ENCODE assay signal across 21 mouse cellular contexts in genomic region chr9:49683566-49684273, GRCm38 (mm10).
A peak's percentile ranks its signal among the peaks of the same experiment; 100 is the strongest.
DNase-seq lines count a peak whose midpoint lies in the region; ATAC-seq and TF ChIP-seq lines count a peak whose summit lies in the region.
"Had no signal": no experiment of that assay in that cellular context is flagged by ENCODE, and none has a peak within 500 bp of the region (broad histone marks: within the 10 kb centered on the region; RNA-seq: fewer than 3 reads in every experiment).

No protein-coding gene starts in this region.

- H3K9me3 ChIP-seq in kidney, embryonic 16.5 days (ENCODE audit: low read length), result no peaks in the 10 kb centered on the region
- H3K9me3 ChIP-seq in CH12.LX (replicated peaks; ENCODE audit: low read length), result no peaks in the 10 kb centered on the region
- H3K9me3 ChIP-seq: embryonic facial prominence, embryonic 12.5 days; forebrain, embryonic 15.5 days; heart, embryonic 10.5 days; hindbrain, embryonic 13.5 days had no signal

- TF ChIP-seq EP300 in CH12.LX (IDR thresholded peaks at IDR 0.05; ENCODE audit: low read length), result no peak

- in situ Hi-C loops in CH12.LX (cut with MboI; ENCODE audit: low pct_ligation_motif_present, low pct_unique_long_range_greater_than_20kb, low sequenced_read_pairs), result no loop called here

- no peak for TF ChIP-seq POLR2A in CH12.LX (IDR thresholded peaks at IDR 0.05; ENCODE audit: low read depth, low read length)

- H3K27ac ChIP-seq in kidney, embryonic 16.5 days (ENCODE audit: low read length), result peak overlapping the region; percentile 4; the same call in 1 of the 2 replicates
- H3K27ac ChIP-seq in CH12.LX (ENCODE audit: insufficient read depth, low read depth), result no peak overlapping the region
- H3K27ac ChIP-seq: embryonic facial prominence, embryonic 12.5 days; forebrain, embryonic 15.5 days; heart, embryonic 10.5 days; hindbrain, embryonic 13.5 days had no signal

- H3K4me3 ChIP-seq in kidney, embryonic 16.5 days (ENCODE audit: low read length), result no peak overlapping the region
- H3K4me3 ChIP-seq in CH12.LX (replicated peaks in 1 of 3; ENCODE audit: low read depth in 2 of 3, low read length in 2 of 3, poor library complexity in 1 of 3), result no peak overlapping the region
- H3K4me3 ChIP-seq: embryonic facial prominence, embryonic 12.5 days; forebrain, embryonic 15.5 days; heart, embryonic 10.5 days; hindbrain, embryonic 13.5 days had no signal

- peak; percentile 60 for ATAC-seq in kidney, embryonic 16.5 days (ENCODE audit: low FRiP score, low TSS enrichment)
- ATAC-seq: CD4-positive, CD25-positive, alpha-beta regulatory T cell, adult 4 months; forebrain, embryonic 15.5 days had no signal

- 50% methylated on average over 8 of the region's 8 CpGs for WGBS in kidney, embryonic 16.5 days

- TF ChIP-seq CTCF in CH12.LX (conservative IDR thresholded peaks at IDR 0.05 in 1 of 2, IDR thresholded peaks at IDR 0.05 in 1 of 2; ENCODE audit: low read depth in 2 of 2, low read length in 2 of 2), result no peak

- H3K4me2 ChIP-seq in kidney, embryonic 16.5 days (replicated peaks; ENCODE audit: low read depth, low read length), result no peak overlapping the region
- no peak overlapping the region for H3K4me2 ChIP-seq in CH12.LX (ENCODE audit: insufficient read depth, low read depth, poor library complexity, severe bottlenecking)
- H3K4me2 ChIP-seq: embryonic facial prominence, embryonic 12.5 days; forebrain, embryonic 15.5 days; hindbrain, embryonic 13.5 days had no signal

- DNase-seq in heart, adult 11 months, result peak; percentile 55
- DNase-seq in heart, postnatal 14 days, result no peak
- DNase-seq in kidney, adult 18-20 months, result no peak
- DNase-seq in CH12.LX (ENCODE audit: extremely low read depth), result no peak
- peak; percentile 42 for DNase-seq in retina, embryonic 14.5 days (ENCODE audit: low spot score)
- DNase-seq in left cerebral cortex, postnatal 36 days (ENCODE audit: low spot score in 2 of 2), result no peak
- DNase-seq: adrenal gland, adult 2 months; adrenal gland, postnatal 25 days; B cell, adult 2 months; cerebellum, adult 2 months; cerebellum, postnatal 10 days; embryo, embryonic 11 days; gastrocnemius, postnatal 36 days; heart, adult 18-20 months; heart, postnatal 10 days had no signal

- dilution Hi-C loops in CH12.LX (cut with MboI; ENCODE audit: extremely low pct_ligation_motif_present, extremely low pct_unique_long_range_greater_than_20kb, low sequenced_read_pairs), result no loop called here

- no peaks in the 10 kb centered on the region for H3K79me2 ChIP-seq in CH12.LX (replicated peaks; ENCODE audit: control insufficient read depth, extremely low read depth, insufficient read depth, poor library complexity, severe bottlenecking)

- intact Hi-C loops in heart, postnatal 14 days (cut with DNase I), result no loop called here
- intact Hi-C loops in left cerebral cortex, postnatal 36 days (cut with DNase I), result no loop called here

- H3K4me1 ChIP-seq in kidney, embryonic 16.5 days (ENCODE audit: insufficient read depth, low read length), result peaks cover 41% of the 10 kb centered on the region
- H3K4me1 ChIP-seq in CH12.LX (ENCODE audit: control insufficient read depth in 1 of 2, insufficient read depth in 2 of 2), result no peaks in the 10 kb centered on the region; a peak in 1 of 4 replicates

- H3K27me3 ChIP-seq in kidney, embryonic 16.5 days (ENCODE audit: insufficient read depth, low read length), result no peaks in the 10 kb centered on the region
- H3K27me3 ChIP-seq in CH12.LX (replicated peaks), result no peaks in the 10 kb centered on the region
- H3K27me3 ChIP-seq: embryonic facial prominence, embryonic 12.5 days; forebrain, embryonic 15.5 days; hindbrain, embryonic 13.5 days had no signal

- H3K9ac ChIP-seq in kidney, embryonic 16.5 days (replicated peaks; ENCODE audit: low read length), result no peak overlapping the region
- no peak overlapping the region for H3K9ac ChIP-seq in CH12.LX (ENCODE audit: insufficient read depth, low read depth)
- H3K9ac ChIP-seq: embryonic facial prominence, embryonic 12.5 days; forebrain, embryonic 15.5 days; hindbrain, embryonic 13.5 days had no signal

- TF ChIP-seq RAD21 in CH12.LX (IDR thresholded peaks at IDR 0.05; ENCODE audit: low read depth, low read length), result no peak

- no peaks in the 10 kb centered on the region for H3K36me3 ChIP-seq in kidney, embryonic 16.5 days (ENCODE audit: insufficient read depth, low read length)
- no peaks in the 10 kb centered on the region for H3K36me3 ChIP-seq in CH12.LX (replicated peaks in 1 of 2; ENCODE audit: control insufficient read depth in 1 of 2, insufficient read depth in 1 of 2, low read length in 1 of 2)
- H3K36me3 ChIP-seq: embryonic facial prominence, embryonic 12.5 days; forebrain, embryonic 15.5 days; heart, embryonic 10.5 days had no signal

TF ChIP-seq in CH12.LX, 34 proteins besides CTCF, POLR2A, EP300 and RAD21:
- TF ChIP-seq POLR2AphosphoS2 (IDR thresholded peaks at IDR 0.05; ENCODE audit: low read depth, low read length) (no peak), IRF4 (IDR thresholded peaks at IDR 0.05; ENCODE audit: low read depth, low read length) (0 out of 2 replicates have a peak, but pooled peaks have one; percentile 16)

Comparison
In these comparisons a context has a peak if more than half of its experiments do, and no peak if none do; other contexts are left out.
1. DNase-seq: peak in heart, adult 11 months (single experiment) and retina, embryonic 14.5 days (single experiment); none in heart, postnatal 14 days (0 of 2), kidney, adult 18-20 months (single experiment), CH12.LX (single experiment) and left cerebral cortex, postnatal 36 days (0 of 2).